Mouse (Mus musculus) midbrain, embryonic 16.5 days (tissue): ENCODE measurements around the gene Hist2h2aa2. TPM values are rescaled to one million over a fixed set of nuclear protein-coding genes. Genes with fewer than 3 reads are reported as not detected.

Experiments
- ATAC-seq: fragments of 200-750 bp; cut with Nextera tagmentation; 2 replicates; pipeline ENCODE4 v1.8.0; 2017; ENCODE audit warnings: moderate TSS enrichment
- H3K27ac ChIP-seq: fragments of 300-500 bp; sonication (generic); 2 replicates; pipeline ENCODE4 v1.5.1; 2014; ENCODE audit warnings: mild to moderate bottlenecking, low read length, mixed read lengths
- H3K27me3 ChIP-seq: fragments of 300-500 bp; sonication (generic); 2 replicates; pipeline ENCODE4 v1.6.1; 2014; ENCODE audit warnings: low read depth, low read length, mixed read lengths; ENCODE audit not compliant: control insufficient read depth, insufficient read depth
- H3K36me3 ChIP-seq: fragments of 300-500 bp; sonication (generic); 2 replicates; pipeline ENCODE4 v1.6.1; 2014; ENCODE audit warnings: mild to moderate bottlenecking, low read length, moderate library complexity, mixed read lengths; ENCODE audit not compliant: control insufficient read depth, insufficient read depth
- H3K4me1 ChIP-seq: fragments of 300-500 bp; sonication (generic); 2 replicates; pipeline ENCODE4 v1.6.1; 2014; ENCODE audit warnings: mild to moderate bottlenecking, low read length, mixed read lengths; ENCODE audit not compliant: control insufficient read depth, insufficient read depth
- H3K4me2 ChIP-seq: fragments of 300-500 bp; sonication (generic); 2 replicates; pipeline ENCODE4 v1.6.1; 2014; ENCODE audit warnings: mild to moderate bottlenecking, low read length, mixed read lengths
- H3K4me3 ChIP-seq: fragments of 300-500 bp; sonication (generic); 2 replicates; pipeline ENCODE4 v1.5.1; 2014; ENCODE audit warnings: low read depth, mild to moderate bottlenecking, low read length, moderate library complexity, mixed read lengths
- H3K9ac ChIP-seq: fragments of 300-500 bp; sonication (generic); 2 replicates; pipeline ENCODE4 v1.6.1; 2014; ENCODE audit warnings: low read depth, low read length, mixed read lengths
- H3K9me3 ChIP-seq: fragments of 300-500 bp; sonication (generic); replicated peaks from 2 replicates; pipeline ENCODE4 v1.6.1; 2014; ENCODE audit warnings: mild to moderate bottlenecking, low read length, mixed read lengths; ENCODE audit not compliant: control insufficient read depth, poor library complexity, severe bottlenecking
- WGBS: fragments of 180-500 bp; shearing (Covaris S2); extraction: QIAGEN DNeasy Blood & Tissue Kit; methylation state at CpG from one replicate; pipeline ENCODE4 v1.1.7; 2014; 5-methylcytosine and 5-hydroxymethylcytosine counted together
- polyA plus RNA-seq: library from polyadenylated mRNA; unstranded; fragments of >200 nt; fragmentation: Nextera tagmentation; extraction: Ambion mirVana; gene quantifications from 2 replicates; pipeline ENCODE4 v1.2.1, GENCODE M21; 2015

Gene Hist2h2aa2
- polyA plus RNA-seq, 1 experiment from 2014 or later, result 38.1 TPM

- Histone ChIP-seq H3K4me3 (no peak overlapping the region), H3K9ac (no peak overlapping the region), H3K4me1 (no peaks in the 10 kb centered on the region), H3K27me3 (no peaks in the 10 kb centered on the region), H3K9me3 (no peaks in the 10 kb centered on the region), H3K36me3 (no peaks in the 10 kb centered on the region), H3K4me2 (no peak overlapping the region), H3K27ac (no peak overlapping the region)
- 83% methylated on average over 4 of the region's 4 CpGs for WGBS
- no peak for ATAC-seq
Observed at GRCm38 (mm10) chr3:96230910-96231757, 8.9 kb downstream of the Hist2h2aa2 start.

- no peaks in the 10 kb centered on the region for H3K27me3 ChIP-seq
- WGBS, result 83% methylated on average over 2 of the region's 2 CpGs
- H3K36me3 ChIP-seq, result no peaks in the 10 kb centered on the region
- H3K4me3 ChIP-seq, result no peak overlapping the region
- H3K4me2 ChIP-seq, result no peak overlapping the region
- H3K9ac ChIP-seq, result no peak overlapping the region
- no peak overlapping the region for H3K27ac ChIP-seq
- ATAC-seq, result no peak
- no peaks in the 10 kb centered on the region for H3K4me1 ChIP-seq
- H3K9me3 ChIP-seq, result no peaks in the 10 kb centered on the region
Observed at GRCm38 (mm10) chr3:96230404-96230803, 9.7 kb downstream of the Hist2h2aa2 start.

DNA sequence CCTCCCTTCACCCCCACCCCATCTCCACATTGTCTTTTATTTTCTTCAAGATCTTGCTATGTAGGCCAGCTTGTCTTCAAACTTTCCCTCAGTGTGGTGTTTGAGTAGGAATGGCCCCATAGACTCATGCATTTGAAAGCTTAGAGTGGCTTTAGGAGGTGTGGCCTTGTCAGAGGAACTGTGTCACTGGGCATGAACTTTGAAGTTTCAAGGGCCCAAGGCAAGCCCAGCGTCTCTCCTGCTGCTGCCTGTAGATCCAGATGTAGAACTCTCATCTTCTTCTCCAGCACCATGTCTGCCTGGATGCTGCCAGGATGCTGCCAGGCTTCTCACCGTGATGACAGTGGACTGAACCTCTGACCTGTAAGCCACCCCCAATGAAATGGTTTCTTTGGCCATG, 11.2 kb downstream of the Hist2h2aa2 start:
- no peak overlapping the region for H3K4me3 ChIP-seq
- no peak overlapping the region for H3K9ac ChIP-seq
- no peak overlapping the region for H3K4me2 ChIP-seq
- H3K36me3 ChIP-seq, result no peaks in the 10 kb centered on the region
- ATAC-seq, result no peak
- 0 out of 2 replicates have a peak, but pooled peaks cover 4% of the 10 kb centered on the region for H3K4me1 ChIP-seq
- 73% methylated on average over 2 of the region's 2 CpGs for WGBS
- no peaks in the 10 kb centered on the region for H3K27me3 ChIP-seq
- no peak overlapping the region for H3K27ac ChIP-seq
- no peaks in the 10 kb centered on the region for H3K9me3 ChIP-seq

- Histone ChIP-seq H3K4me2 (no peak overlapping the region), H3K27ac (no peak overlapping the region), H3K9me3 (no peaks in the 10 kb centered on the region), H3K4me3 (no peak overlapping the region), H3K27me3 (no peaks in the 10 kb centered on the region), H3K4me1 (peaks cover 12% of the 10 kb centered on the region), H3K9ac (no peak overlapping the region), H3K36me3 (no peaks in the 10 kb centered on the region)
- ATAC-seq, result no peak
- 83% methylated on average over 8 of the region's 8 CpGs for WGBS
Observed at GRCm38 (mm10) chr3:96226695-96227648, 13.1 kb downstream of the Hist2h2aa2 start.

GRCm38 (mm10) chr3:96225421-96225820, 14.7 kb downstream of the Hist2h2aa2 start:
- Histone ChIP-seq H3K9me3 (no peaks in the 10 kb centered on the region), H3K4me1 (peaks cover 18% of the 10 kb centered on the region), H3K36me3 (no peaks in the 10 kb centered on the region), H3K27ac (no peak overlapping the region), H3K4me2 (no peak overlapping the region), H3K4me3 (no peak overlapping the region), H3K27me3 (no peaks in the 10 kb centered on the region), H3K9ac (no peak overlapping the region)
- ATAC-seq, result no peak
- 9% methylated on average over 2 of the region's 2 CpGs for WGBS

GRCm38 (mm10) chr3:96222774-96223173, 17.3 kb downstream of the Hist2h2aa2 start:
- H3K4me3 ChIP-seq, result no peak overlapping the region

DNA sequence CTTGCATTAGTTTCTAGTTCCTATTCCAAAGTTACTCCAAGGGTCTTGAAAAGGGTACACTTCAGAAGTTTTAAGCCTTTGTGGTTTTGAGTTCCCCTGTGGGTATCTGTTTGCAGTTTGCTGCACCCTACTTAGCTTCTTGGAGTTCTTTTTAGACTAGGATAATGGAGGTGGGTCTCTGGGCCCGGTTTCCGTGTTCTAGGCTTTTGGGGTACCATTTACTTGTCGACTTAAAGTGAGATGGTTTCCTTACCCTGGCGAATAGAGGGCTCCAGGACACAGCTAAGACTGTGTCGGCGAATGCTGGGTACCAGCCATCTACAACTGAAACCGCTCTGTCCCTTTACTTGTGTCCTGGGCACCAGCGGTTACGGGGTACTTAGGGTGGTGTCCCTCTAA, 18.4 kb downstream of the Hist2h2aa2 start:
- Histone ChIP-seq H3K9ac (peak overlapping the region; percentile 78), H3K27ac (peak overlapping the region; percentile 98), H3K4me2 (peak overlapping the region; percentile 65), H3K36me3 (no peaks in the 10 kb centered on the region), H3K9me3 (no peaks in the 10 kb centered on the region), H3K4me3 (peak overlapping the region; percentile 67), H3K4me1 (peaks cover 25% of the 10 kb centered on the region), H3K27me3 (no peaks in the 10 kb centered on the region)
- WGBS, result 9% methylated on average over 9 of the region's 9 CpGs
- no peak for ATAC-seq

More at GRCm38 (mm10) chr3:96222774-96223173, 17.3 kb downstream of the Hist2h2aa2 start:
- peak overlapping the region; percentile 65; the same call in 1 of the 2 replicates for H3K4me2 ChIP-seq
- H3K36me3 ChIP-seq, result no peaks in the 10 kb centered on the region
- H3K9ac ChIP-seq, result no peak overlapping the region
- WGBS, result 85% methylated on average over 4 of the region's 4 CpGs
- ATAC-seq, result no peak
- no peak overlapping the region for H3K27ac ChIP-seq
- H3K9me3 ChIP-seq, result no peaks in the 10 kb centered on the region
- H3K27me3 ChIP-seq, result no peaks in the 10 kb centered on the region
- H3K4me1 ChIP-seq, result peaks cover 25% of the 10 kb centered on the region

DNA sequence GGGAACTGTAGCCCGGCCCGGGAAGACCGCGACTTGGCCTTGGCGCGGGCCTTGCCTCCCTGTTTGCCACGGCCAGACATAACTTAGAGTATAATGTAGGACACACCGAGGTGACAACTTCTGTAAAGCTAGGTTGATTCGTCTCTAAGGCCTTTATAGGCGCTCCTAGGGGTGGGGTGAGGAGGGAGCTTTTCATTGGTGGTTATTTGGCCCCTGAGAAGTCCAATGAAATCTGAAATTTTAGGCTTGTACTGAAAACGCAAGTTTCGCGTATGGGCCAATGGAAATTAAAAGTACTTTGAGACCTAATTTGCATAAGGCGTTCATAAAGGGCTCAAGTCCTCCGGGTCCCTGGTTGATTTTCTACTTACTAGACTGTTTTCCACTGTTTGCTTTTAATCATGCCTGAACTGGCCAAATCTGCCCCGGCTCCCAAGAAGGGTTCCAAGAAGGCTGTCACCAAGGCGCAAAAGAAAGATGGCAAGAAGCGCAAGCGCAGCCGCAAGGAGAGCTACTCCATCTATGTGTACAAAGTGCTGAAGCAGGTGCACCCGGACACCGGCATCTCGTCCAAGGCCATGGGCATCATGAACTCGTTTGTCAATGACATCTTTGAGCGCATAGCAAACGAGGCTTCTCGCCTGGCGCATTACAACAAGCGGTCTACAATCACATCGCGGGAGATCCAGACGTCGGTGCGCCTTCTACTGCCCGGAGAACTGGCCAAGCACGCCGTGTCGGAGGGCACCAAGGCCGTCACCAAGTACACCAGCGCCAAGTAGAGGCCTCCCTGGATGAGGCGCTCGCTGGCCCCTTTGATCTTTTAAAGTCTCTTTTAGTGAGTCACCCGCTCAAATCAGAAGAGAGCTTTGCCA, 19.1 kb downstream of the Hist2h2aa2 start, which contains the start of the genes Hist2h2ac and Hist2h2be:
Gene Hist2h2ac, minus strand, starts transcription at position 116 of the 875 bp plus-strand sequence.
Gene Hist2h2be, plus strand, starts transcription at position 355 of the 875 bp plus-strand sequence.
- peak within 1 kb of the TSS; percentile 98 for H3K27ac ChIP-seq
- under 1% methylated on average over 43 of the region's 43 CpGs for WGBS
- no peaks in the 10 kb centered on the region for H3K9me3 ChIP-seq
- peak; percentile 82 for ATAC-seq
- no peaks in the 10 kb centered on the region for H3K27me3 ChIP-seq
- peaks cover 25% of the 10 kb centered on the region for H3K4me1 ChIP-seq
- no peaks in the 10 kb centered on the region for H3K36me3 ChIP-seq
- H3K4me3 ChIP-seq, result peak within 1 kb of the TSS; percentile 67
- H3K9ac ChIP-seq, result peak within 1 kb of the TSS; percentile 78
- peak within 1 kb of the TSS; percentile 65 for H3K4me2 ChIP-seq
